Mouse (Mus musculus) cerebellum, adult 18-20 months (tissue): ENCODE results near the gene Rbp7.
"Not testable (repeated sequence)": the region's sequence is repeated elsewhere in the genome, so short reads cannot be mapped to it uniquely, and the experiment has no call there.

Experiments used
- DNase-seq, 2 experiments: peaks; one replicate each; pipeline ENCODE4 v3.0.0; 2021

The Rbp7 gene

GRCm38 (mm10) chr4:149454263-149454662 lies 515 bp downstream of the Rbp7 start:
- peak in 1 of 2 experiments; percentile 35 for DNase-seq

- DNase-seq = peak; percentile 35 to 37
These were observed 1.1 kb downstream of the Rbp7 start for GRCm38 (mm10) chr4:149453656-149454055.

- DNase-seq = no peak
These were observed 4.1 kb downstream of the Rbp7 start for GRCm38 (mm10) chr4:149450636-149451035.

GRCm38 (mm10) chr4:149446309-149446708 lies 8.5 kb downstream of the Rbp7 start:
- no peak for DNase-seq

GRCm38 (mm10) chr4:149445868-149446267 lies 8.9 kb downstream of the Rbp7 start:
- DNase-seq = peak in 1 of 2 experiments; percentile 54

- peak; percentile 90 to 93 for DNase-seq
These were observed 9.6 kb downstream of the Rbp7 start for GRCm38 (mm10) chr4:149444964-149445701.

GRCm38 (mm10) chr4:149444465-149444864 lies 10.3 kb downstream of the Rbp7 start:
- DNase-seq = no peak

GRCm38 (mm10) chr4:149442436-149442835 lies 12.3 kb downstream of the Rbp7 start:
- DNase-seq = no peak

GRCm38 (mm10) chr4:149440576-149440975 lies 14.2 kb downstream of the Rbp7 start:
- DNase-seq = no peak

GRCm38 (mm10) chr4:149431887-149432286 lies 22.9 kb downstream of the Rbp7 start:
- not testable (repeated sequence) for DNase-seq

GRCm38 (mm10) chr4:149429592-149429991 lies 25.2 kb downstream of the Rbp7 start:
- DNase-seq = peak; percentile 84 to 87

- peak; percentile 94 to 97 for DNase-seq
These were observed 28.2 kb downstream of the Rbp7 start, which contains the start of gene Ube4b for GRCm38 (mm10) chr4:149426325-149427199. Gene Ube4b, minus strand, starts transcription at chr4:149426749.

GRCm38 (mm10) chr4:149425801-149426292 lies 28.9 kb downstream of the Rbp7 start:
- peak in 1 of 2 experiments; percentile 45 for DNase-seq

- no peak for DNase-seq
These were observed 30.0 kb downstream of the Rbp7 start for GRCm38 (mm10) chr4:149424755-149425154.

GRCm38 (mm10) chr4:149417854-149418365 lies 36.9 kb downstream of the Rbp7 start:
- DNase-seq = no peak

- no peak for DNase-seq
These were observed 37.8 kb downstream of the Rbp7 start for GRCm38 (mm10) chr4:149416986-149417385.

- no peak for DNase-seq
These were observed 38.4 kb downstream of the Rbp7 start for GRCm38 (mm10) chr4:149416417-149416816.

- no peak for DNase-seq
These were observed 39.1 kb downstream of the Rbp7 start for GRCm38 (mm10) chr4:149415651-149416169.

GRCm38 (mm10) chr4:149414259-149414658 lies 40.5 kb downstream of the Rbp7 start:
- no peak for DNase-seq

- DNase-seq = no peak
These were observed 45.0 kb downstream of the Rbp7 start for GRCm38 (mm10) chr4:149409759-149410158.

GRCm38 (mm10) chr4:149408331-149408730 lies 46.4 kb downstream of the Rbp7 start:
- no peak for DNase-seq

GRCm38 (mm10) chr4:149407461-149407860 lies 47.3 kb downstream of the Rbp7 start:
- DNase-seq = no peak
